Mouse (Mus musculus): Measurements from ENCODE around the gene Dusp18.

GRCm38 (mm10) chr11:3946386-3946785 lies 51.3 kb downstream of the Dusp18 start:
- TF ChIP-seq CTCF (IDR thresholded peaks at IDR 0.05; ENCODE audit: insufficient read depth, low read length) = no peak
- no peak for TF ChIP-seq POLR2A (IDR thresholded peaks at IDR 0.05; ENCODE audit: borderline replicate concordance, extremely low read depth, low read depth, low read length)
